Mouse (Mus musculus) bone marrow, adult 2 months (tissue): ENCODE data around the gene Gm7102.

Experiments used
- CTCF ChIP-seq: fragments of 200-500 bp; IDR thresholded peaks from 2 replicates; pipeline ENCODE4 v1.5.1; 2011; ENCODE audit warnings: low read length, control low read depth; ENCODE audit not compliant: control insufficient read depth, insufficient read depth
- POLR2A ChIP-seq: fragments of 200-500 bp; IDR thresholded peaks from 2 replicates; pipeline ENCODE4 v1.6.1; 2011; ENCODE audit warnings: low read depth, mild to moderate bottlenecking, control low read depth, low read length, borderline replicate concordance; ENCODE audit not compliant: control insufficient read depth

- TF ChIP-seq POLR2A (no peak), CTCF (no peak; the same call in 1 of the 2 replicates)
These were observed 23.2 kb upstream of the Gm7102 start for GRCm38 (mm10) chr19:61199316-61199715.
